Mouse (Mus musculus) heart, adult 11 months (tissue): Measurements from ENCODE around the gene Numa1.

ENCODE experiments used
- DNase-seq: peaks from one replicate; pipeline ENCODE4 v3.0.0; 2022

Numa1 gene

DNA sequence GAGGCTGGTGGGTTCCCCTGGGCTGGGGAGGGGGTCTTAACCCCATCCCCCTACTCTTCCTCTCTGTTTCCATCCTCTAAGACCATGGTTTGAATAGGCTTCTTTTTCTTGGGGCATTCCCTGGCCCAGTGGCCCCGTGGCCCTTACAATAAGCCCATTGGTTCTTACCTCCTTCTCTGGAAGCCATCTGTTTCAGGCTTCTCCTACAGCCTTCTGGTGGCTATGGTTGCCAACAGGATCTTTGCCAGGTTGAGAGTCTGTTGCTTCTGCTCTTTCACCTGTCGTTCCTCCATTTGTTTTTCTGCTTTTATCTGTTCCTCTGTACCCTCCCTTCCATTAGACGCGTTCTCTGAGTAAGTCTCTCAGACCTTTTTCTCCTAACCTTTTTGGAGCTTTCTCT lies 3.7 kb downstream of the Numa1 start:
- no peak for DNase-seq

DNA sequence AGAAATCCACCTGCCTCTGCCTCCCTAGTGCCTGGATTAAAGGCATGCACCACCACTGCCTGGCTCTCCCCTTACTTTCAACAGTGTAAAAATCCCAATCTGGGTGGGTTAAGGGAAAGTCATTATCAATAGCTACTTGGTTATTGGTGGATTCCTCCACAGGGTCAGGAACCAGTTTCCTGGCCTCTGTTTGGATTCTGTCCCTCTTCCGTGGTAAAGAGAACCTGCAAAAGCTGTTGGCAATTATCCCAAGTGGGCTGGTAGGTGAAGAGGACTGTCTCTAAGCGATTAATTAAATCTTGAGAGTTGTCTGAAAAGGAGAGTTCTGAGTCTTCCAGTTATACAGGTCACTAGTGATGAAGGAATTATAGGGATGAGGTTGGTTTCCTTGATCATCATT lies 4.4 kb downstream of the Numa1 start:
- DNase-seq, result no peak

DNA sequence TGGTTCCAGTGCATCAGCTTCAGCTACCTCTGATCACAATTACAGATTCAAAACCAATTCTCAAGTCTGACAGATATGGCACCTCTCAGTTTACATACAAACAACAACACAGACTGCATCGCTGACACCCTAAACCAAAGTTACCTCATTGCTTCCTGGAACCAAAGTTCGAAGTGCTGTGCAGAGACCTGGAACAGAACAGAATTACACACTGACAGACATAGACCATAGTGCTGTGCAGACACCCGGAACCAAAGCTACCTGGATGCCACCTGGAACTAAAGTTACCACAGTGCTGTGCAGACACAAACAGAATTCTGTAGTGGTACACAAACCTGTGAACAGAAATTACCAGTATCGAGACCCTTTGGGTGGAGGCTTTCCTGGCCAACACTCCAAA lies 5.8 kb downstream of the Numa1 start:
- DNase-seq, result no peak

DNA sequence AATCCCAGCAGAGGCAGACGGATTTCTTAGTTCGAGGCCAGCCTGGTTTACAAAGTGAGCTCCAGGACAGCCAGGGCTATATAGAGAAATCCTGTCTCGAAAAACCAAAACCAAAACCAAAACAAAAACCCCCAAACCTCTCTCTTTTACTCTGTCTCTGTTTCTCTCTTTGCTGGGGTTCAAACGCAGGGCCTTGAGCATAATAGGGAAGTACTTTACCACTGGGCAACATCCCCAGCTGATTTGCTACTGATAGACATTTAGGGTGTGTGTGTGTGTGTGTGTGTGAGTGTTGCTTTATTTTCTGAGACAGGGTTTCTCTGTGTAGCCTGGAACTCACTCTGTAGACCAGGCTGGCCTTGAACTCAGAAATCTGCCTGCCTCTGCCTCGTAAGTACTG lies 15.1 kb downstream of the Numa1 start:
- DNase-seq, result peak; percentile 37

DNA sequence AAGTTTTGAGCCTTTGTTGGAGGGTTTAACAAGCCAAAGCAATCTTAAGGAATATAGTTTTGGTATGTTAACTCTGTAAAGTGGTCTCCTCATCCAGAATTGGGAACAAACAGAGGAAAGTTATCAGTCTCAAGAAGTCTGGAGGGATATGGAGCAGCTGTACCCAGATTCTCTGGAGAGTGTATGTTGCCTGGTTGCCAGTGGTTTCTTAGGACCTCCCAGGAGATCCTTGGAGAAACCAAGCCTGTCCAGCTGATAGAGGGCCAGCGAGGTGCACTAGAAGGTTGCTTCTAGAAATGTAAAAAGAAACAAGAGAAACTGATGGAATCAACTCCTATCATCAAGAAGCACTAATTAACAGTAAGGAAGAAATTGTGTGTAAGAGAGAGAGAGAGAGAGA lies 17.7 kb downstream of the Numa1 start:
- DNase-seq, result peak; percentile 81

DNA sequence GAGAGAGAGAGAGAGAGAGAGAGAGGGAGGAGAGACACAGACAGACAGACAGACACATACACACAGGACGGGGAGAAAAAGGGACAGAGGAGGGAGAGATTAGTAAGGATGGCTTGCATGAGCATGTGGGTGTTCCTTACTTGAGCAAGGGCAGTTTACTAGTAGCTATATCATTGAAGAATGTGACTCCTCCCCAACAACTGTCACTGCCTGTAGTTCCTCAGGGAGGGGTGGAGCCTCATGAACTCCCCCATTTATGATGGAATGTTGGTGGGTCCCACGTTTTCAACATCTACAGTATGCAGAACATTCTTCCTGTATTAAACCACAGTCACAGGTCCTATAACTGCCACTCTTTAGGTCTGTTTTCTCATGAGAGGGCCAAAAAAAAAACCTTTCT lies 18.2 kb downstream of the Numa1 start:
- peak; percentile 73 for DNase-seq

DNA sequence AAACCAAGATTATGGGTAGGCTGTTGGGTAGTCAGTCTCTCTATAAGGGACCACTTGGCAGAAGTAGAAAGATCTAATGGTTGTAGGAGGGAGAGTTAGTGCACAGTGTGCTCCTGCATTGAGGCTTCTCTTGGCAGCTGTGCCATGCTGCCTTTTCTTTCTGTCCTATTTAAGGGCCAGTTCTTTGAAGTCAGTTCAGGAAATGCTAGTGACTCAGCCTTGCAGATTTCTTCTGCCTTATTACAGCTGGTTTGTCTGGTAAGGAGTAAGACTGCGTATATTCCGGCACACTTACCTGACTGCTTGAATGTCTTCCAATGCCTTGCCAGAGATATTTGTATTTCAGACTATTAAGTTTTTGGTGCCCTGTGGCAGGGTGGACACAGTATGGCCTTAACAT lies 20.3 kb downstream of the Numa1 start:
- DNase-seq, result peak; percentile 52

DNA sequence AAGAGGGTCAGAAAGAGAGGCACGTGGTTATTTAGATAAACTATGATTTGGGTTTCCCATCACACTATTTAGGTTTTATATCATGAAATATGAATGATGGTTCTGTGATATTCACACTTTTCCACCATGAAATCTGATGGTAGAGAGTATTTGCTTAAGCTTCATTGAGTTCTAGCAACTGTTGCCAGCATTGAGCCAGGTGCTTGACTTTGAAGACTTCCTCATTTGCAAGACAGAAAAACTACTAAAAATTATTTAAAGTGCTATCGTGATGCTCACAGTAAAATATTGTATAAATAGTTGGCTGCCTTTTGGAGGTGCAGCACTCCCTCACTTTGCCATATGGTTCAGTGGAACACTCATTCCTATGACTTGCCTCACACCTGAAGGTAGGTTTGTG lies 21.4 kb downstream of the Numa1 start:
- peak; percentile 15 for DNase-seq

DNA sequence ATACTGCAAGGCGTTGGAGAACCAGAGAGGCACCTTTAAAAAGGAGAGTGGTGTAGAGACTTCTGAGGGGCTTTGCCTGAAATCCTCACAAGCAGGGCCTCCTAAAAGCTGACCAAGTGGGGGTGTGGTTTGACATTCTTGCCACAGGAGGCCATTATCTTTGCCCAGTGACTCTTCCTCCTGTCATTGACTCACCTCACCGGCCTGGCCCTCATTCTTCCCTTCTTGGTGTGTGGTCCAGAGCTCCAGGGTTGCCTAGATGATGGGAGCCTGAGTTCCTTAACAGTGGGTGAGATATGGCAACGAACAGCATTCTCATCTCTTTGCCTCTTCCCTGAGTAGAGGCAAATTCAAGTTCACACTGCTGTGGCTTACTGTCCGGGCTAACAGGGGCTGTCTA lies 22.0 kb downstream of the Numa1 start:
- peak; percentile 67 for DNase-seq

DNA sequence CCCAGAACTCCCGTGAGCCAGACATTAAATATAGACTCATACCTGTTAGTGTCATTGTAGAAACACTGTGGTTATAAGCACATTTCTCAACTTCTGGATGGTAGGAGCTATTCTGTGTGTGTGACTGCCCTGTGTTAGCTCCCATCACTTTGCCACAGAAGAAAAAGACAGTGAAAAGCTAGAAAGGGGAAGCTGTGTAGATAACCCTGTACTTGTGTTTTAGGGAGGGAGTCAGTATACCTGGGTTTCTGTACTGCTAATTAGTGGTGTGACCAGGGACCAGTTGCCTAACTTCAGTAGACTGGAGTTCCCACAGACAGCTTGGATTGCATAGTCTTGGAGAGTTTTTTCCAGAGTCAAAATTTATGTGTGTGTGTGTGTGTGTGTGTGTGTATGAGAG lies 22.6 kb downstream of the Numa1 start:
- peak; percentile 15 for DNase-seq

DNA sequence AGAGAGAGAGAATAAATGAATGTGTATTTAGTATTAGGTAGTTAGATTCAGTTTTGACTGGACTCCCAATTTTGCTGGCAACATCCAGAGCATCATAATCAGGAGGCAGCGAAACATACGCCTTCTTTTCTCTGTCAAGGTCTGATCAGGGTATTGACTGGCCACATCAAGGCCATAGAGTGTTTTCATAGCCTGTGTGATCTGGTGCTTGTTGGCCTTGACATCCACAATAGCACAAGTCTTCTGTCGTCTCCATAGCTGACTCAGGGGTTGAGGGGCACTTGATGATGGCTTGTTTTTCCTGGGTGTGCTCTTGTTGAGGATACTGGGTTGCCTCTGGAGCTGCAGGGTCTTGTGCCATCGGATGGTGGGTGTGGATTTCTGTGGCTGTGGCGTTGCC lies 23.0 kb downstream of the Numa1 start:
- DNase-seq, result peak; percentile 62

DNA sequence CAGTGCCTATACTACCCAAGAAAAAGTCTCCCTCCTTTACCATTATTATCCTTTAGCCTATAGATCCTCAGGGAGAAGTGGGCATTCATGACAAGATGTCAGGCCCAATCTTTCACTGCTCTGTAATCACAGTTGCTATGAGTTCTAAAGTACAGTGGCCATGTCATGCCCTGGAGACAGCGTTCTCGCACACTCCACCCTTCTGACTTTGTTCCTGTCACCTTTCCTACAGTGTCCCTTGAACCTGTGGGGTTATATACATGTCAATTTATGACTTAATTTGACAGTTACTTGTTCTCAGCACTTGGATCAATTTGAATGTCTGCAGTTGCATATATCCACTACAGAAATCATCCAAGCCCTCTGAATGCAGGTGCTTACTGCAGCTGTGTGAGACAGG lies 28.9 kb downstream of the Numa1 start:
- DNase-seq, result peak; percentile 27

DNA sequence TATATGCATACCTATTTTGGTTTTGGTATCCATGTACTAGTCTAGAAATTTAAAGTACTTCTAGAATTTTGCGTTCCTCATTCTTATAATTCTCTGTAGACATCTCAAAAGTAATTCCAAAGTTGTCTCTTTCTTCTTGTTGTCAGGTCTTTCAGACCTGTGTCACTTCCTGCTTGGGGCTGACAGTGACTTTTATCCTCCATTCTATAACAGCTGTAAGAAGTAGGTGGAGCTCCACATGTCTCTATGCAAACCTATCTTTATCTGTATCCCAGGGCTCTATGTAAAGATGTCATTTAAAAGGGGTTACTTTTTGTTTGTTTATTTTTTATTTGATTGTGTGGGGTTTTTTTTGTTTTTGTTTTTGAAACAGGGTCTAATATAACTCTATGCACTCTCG lies 29.7 kb downstream of the Numa1 start:
- no peak for DNase-seq

DNA sequence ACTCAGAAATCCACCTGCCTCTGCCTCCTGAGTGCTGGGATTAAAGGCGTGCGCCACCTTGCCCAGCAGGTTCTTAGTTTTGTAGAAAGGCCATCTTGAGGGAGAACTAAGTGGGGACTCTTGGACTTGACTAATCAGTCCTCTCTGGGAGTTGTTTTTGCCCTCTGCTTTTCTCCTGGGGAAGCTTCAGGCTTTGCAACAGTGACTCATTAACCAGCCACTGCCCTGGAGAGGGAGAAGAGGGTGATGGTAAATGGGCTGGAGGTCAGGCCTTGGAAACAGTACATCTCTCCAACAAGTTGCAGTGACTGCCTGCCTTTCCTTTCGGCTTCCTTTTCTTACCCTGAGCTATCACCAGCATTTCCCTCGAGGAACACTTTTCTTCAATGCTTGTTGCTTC lies 30.6 kb downstream of the Numa1 start:
- DNase-seq, result peak; percentile 58

DNA sequence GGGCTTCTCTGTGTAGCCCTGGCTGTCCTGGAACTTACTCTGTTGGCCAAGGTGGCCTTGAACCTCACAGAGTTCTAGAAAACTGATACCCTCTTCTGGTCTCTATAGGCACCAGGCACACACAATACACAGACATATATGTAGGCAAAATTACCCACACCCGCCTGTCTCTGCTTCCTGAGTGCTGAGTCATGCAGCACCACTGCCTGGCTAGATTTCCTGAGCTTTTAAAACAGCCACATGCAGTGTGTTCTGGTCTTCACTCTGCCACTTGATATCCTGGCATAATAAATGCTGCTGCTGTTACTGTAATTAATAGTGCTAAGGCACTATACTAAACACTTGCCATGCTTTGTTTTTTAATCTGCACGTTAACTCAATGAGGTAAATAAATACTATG lies 31.7 kb downstream of the Numa1 start:
- peak; percentile 79 for DNase-seq

DNA sequence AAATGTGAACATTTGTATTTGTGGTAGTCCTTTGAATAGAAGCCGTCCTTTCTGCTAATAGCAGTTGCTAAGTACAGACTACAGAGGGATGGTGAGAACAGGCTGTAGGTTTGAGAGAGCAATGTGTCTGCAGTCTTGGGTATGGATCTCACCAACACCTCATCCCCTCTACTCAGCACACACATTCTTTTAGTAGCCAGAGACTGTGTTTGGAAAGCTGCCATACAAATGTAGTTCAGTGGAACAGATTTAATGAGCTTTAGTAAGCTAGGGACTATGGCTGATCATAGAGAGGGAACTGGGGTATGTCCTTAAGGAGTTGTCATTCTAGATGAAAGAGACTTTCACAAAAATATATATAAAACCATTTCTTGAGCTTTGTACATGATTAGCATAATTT lies 33.3 kb downstream of the Numa1 start:
- peak; percentile 31 for DNase-seq

DNA sequence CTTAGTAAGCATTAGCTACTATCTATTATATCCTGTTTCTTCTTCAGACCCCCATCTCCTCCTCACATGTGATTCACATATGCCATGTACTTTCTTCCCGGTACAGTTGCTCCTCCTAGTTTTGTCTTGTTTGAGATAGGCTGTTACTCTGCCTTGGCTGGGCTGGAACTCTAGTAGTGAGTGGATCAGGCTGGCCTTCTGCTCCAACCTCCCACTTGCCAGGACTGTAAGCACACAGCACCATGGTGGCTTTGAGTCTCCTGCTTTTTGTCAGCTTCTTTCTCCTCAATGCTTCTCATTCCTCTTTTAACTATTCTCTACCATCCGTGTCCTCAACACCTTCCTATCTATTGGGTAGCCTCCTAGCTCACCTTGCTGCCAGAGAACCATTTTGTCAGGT lies 34.8 kb downstream of the Numa1 start:
- DNase-seq, result peak; percentile 82

DNA sequence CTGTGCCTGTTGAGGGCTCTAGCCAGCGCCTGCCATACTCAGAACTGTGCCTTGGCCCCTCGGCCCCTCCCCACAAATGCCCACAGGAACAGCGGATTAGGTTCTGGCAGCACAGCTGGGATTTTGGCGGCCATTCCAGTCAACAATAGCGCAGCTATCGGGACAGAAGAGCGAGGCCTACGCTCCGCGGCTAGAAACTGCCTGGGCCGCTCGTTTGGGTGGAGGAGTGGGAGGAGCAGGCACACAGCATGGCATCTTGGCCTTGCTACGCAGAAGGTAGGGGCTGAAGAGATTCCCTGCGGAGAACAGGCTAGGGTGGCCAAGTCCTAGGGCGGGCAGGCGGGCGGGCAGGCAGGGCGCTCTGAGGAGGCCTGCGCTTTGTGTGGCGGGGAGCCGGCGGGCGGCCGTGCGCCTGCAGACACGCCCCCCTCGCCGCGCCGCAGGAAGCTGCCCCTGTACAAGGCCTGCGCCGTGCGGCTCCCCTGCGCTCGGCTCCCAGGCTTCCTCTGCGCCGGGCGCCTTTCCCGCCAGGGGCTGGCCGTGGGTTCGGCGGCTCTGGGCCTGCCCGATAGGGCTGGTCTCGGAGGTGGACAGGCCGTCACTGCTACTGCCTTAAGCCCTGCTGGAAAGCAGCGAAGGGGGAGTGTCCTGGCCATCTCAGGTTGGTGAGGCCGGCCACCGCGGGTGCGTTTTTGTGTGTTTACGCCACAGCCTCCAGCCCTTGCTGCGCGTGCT lies 36.0 kb downstream of the Numa1 start:
- peak; percentile 99 for DNase-seq

DNA sequence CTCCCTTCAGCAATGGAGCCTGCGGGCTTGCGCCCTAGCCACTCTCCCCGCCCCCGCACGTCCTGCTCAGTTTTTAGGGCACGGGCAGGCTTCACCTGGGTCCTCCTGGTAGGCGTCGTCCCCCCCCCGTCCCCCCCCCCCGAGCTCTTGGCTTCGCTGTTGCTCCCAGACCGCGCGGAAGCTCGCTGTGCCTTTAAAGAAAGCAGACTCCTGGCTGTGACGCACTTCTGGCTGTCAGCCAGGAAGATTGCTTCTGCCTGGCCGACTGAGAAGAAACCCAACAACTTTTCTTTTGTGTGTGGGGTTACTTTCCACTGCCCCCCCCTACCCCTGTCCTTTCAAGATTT lies 36.5 kb downstream of the Numa1 start:
- peak; percentile 99 for DNase-seq

DNA sequence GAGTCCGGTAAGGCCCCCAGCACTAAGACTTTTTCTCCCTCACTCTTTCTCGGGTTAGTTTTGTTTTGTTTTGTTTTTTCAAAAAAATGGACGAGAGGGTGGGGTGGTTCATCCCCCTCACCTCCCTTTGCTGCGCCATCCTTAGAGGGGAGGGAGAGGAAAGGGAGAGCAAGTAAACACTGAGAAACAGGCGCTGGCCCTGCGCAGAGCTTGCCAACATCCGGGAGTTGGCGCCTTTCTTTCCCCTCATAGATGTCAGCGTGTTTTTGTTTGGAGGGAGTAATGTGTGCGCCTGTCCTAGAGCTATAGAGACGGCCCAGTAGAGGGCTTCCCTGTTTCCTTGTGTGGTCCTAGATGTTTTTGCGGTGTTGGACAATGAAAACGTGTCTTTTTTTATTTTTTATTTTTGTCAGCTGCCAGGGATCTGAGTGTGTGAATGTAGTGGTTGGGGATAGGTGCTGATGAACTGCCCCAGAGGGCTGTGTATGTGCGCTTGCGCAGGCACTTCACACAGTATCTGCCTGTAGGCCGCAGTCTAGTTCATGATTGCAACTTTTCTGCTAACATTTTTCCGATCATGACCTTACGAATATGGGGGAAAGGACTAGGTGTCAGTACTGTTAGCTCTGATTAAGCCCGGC lies 37.0 kb downstream of the Numa1 start:
- DNase-seq, result peak; percentile 98

DNA sequence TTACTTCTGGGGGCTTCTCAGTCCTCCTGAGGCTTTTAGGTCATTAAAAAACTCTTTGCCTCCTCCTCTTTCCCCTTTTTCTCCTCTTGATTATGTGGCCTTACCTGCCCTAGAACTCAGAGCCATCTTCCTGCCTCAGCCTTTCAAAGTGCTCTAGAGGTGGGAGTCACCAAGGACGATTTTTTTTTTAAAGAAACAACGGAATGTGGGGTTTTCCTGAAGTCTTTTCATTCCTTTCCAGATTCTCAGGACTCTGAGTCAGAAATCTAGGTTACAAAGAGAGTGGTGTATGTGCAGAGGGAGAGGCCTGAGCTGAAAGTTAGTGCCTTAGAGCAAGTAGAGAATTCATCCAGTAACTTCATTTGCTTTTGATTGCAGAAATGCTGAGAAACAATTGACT lies 37.8 kb downstream of the Numa1 start:
- no peak for DNase-seq

DNA sequence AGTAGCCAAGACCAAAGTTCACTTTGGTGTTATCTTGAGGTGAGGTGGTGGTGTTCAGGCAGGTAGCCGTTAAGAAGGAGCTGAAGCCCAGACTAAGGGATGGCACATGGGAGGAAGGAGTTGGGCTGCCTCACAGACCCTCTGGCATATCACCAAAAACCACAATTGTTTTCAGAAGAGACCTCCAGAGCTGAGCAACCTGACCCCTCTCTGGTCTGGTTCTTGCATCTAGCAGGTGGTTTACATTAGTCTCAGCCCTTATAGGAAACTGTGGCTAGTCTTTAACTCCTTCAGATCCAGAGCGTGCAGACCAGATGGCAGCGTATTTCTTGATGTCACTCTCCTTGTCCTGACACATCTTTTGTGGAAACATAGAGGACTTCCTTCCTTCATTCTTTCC lies 39.8 kb downstream of the Numa1 start:
- no peak for DNase-seq

DNA sequence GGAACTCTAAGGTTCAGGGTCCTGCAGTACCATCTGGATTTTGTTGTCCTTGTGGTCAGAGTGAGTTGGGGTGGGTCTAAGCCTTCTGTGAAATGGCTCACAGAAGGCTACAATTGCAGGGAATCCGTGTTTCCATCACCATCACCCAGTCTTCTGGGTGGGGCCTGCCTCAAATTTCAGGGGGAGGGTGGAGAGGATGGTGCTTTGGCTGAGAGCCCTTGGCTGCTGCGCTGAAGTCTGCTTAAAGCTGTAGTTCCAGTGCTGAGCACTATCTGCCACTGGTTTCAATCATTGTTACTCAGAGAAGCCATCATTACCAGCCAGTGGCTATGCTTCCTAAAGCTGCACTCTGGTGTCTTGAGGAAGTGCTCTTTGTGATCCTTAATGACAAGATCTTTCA lies 40.6 kb downstream of the Numa1 start:
- peak; percentile 97 for DNase-seq

DNA sequence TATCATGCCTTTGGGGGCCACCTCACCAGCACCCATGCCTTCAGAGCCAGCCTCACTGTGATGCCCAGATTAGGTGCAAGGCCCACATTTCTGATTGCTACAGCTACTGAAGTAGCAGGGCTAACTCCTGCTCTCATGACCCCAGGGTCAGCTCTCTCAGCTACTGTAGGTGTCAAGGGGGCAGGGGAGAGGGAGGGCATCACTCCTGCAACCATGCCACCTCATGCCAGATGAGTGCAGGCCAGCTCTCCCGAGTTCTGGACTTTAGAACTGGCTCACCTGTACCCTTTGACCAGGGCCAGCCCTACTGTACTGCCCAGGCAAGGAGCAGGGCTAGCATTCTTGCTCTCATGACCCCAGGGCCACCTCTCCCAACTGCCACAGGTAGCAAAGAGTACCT lies 48.8 kb downstream of the Numa1 start:
- DNase-seq, result peak; percentile 85

DNA sequence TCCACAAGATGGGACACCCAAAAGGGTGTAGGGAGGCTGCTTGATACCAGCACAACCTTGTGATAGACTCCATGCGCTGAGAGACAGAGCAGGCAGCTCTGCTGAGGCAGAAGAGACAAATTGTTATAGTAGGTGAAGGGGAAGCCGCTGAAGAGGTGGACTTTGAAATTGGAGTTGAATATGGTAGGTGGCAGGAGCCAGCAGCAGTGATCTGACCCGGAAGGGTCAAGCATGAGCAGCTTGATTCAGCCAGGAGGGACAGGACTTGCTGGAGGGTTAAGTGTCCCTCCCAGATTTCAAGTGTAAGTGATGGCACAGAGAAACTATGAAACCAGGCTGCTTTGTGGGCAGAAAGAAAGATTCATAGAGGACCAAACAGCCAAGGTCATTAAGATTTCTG lies 51.2 kb downstream of the Numa1 start:
- no peak for DNase-seq
